Mouse (Mus musculus) kidney, postnatal 36 days (tissue): ENCODE measurements around the gene Acbd6.

ENCODE experiments used
- DNase-seq, 2 experiments: peaks; one replicate each; pipeline ENCODE4 v3.0.0; 2021 to 2022; ENCODE audit warnings: mixed read lengths in 2 of 2

Acbd6 gene

GRCm38 (mm10) chr1:155558012-155558842 lies at the start of gene Acbd6:
Acbd6 (plus strand) TSS chr1:155558120.
- peak; percentile 78 to 82 for DNase-seq

GRCm38 (mm10) chr1:155510263-155510662 lies 47.7 kb upstream of the Acbd6 start:
- no peak for DNase-seq

DNA sequence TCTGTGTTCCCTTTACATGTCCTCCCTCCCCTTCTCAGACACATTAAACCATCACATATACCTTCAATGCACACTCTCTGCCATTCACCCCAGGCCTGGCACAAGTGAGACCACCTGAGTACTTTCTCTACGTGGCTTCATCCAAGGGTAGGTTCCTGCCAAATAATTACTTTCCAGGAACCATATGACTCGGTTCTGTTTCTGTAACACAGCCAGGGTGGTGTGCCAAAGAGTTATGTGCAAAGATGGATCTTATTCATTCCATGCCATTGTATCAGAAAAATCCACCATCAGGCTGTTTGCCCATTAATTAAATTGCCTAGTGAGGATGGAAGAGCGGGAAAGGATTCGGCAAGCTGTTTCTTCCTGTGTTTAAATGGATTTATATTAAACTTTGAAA lies 42.1 kb upstream of the Acbd6 start:
- DNase-seq = no peak

- peak; percentile 73 to 88 for DNase-seq
These were observed 41.3 kb upstream of the Acbd6 start for GRCm38 (mm10) chr1:155516594-155516993.

GRCm38 (mm10) chr1:155517060-155517459 lies 40.9 kb upstream of the Acbd6 start:
- DNase-seq = no peak

DNA sequence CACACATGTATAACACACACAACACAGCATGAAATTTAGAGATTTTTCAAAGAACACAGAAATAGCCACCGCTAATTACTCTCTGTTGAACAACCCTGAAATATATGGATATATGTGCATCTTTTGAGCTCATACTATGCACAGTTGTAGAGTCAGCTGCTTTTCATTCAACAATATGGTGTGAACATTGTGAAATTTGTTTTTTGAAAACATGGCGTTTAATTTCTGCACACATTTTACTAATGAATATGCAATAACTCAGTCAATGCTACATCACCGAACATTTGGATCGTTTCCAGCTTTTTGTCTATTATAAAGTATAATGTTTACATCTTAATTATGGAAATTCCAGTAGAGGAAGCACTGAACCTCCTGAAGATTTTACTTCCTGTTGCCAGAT lies 37.6 kb upstream of the Acbd6 start:
- no peak for DNase-seq

DNA sequence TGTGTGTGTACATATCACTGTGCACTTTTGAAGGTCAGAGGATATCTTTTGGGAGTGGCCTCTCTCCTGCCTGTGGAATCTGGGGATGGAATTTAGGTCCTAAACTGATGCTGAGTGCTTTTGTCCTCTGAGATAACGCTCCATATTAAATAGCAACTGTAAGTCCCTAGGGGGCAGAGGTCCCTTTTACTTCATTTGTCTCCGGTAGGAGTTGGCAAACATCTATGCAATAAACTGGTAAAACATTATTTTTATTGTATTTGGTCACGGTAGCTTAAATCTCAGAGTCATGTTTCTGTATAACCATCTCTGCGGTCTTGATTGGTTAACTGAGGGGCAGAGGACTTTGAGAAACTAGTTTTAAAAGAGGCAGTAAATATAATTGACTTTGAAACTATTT lies 35.4 kb upstream of the Acbd6 start:
- DNase-seq = no peak

GRCm38 (mm10) chr1:155526176-155526575 lies 31.7 kb upstream of the Acbd6 start:
- no peak for DNase-seq

- no peak for DNase-seq
These were observed 30.7 kb upstream of the Acbd6 start for GRCm38 (mm10) chr1:155527027-155527786.

DNA sequence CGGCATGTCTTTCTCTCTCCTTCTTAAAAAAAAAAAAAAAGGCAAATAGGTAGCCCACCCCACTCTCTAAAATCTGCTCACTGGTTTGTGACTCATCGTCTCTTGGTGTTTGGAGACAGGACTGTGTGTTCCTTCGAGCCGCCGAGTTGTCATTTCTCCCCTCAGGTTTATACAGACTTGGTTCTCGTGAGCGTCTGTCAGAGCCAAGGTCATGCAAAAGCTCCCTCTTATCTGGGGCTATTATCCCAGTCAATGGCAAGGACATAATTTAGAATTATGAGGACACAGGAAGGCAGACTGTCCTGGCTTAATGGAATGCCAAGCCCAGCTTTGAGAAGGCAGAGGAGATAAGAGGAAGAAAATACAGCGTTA lies 30.1 kb upstream of the Acbd6 start:
- no peak for DNase-seq

DNA sequence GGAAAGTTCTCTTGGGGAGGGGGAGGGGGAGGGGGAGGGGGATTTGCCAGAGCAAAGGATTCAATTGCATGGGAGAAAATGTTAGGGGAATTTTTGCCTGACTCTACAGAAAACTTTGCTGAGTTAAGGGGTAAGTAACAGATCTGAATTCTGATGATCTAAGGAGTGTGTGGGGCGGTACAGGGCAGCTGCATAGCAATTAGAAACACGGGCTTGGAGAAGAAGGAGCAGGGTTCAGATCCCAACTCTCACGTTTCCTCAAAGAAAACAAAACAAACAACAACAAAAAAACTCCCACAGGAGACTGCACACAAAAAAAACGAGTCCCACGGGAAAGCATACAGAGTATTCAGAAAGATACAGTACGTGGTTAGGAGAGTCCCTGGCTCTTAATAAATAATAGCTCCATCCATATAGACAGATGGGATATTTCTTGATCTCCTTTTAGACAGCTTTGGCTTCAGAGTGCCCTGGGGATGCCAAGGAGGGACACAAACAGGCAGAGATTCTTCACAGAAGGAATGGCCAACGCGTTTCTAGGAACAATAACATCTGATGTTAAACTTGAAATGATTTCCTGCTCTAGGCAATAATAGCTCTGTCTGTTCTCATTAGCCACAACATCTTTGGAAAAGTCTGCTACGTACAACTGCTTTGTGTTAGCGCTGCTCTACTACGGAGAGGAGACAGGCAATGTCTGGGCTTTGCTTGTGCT lies 29.4 kb upstream of the Acbd6 start:
- no peak for DNase-seq

GRCm38 (mm10) chr1:155529120-155529963 lies 28.6 kb upstream of the Acbd6 start:
- DNase-seq = no peak

- DNase-seq = no peak
These were observed 27.1 kb upstream of the Acbd6 start for GRCm38 (mm10) chr1:155530561-155531457.

DNA sequence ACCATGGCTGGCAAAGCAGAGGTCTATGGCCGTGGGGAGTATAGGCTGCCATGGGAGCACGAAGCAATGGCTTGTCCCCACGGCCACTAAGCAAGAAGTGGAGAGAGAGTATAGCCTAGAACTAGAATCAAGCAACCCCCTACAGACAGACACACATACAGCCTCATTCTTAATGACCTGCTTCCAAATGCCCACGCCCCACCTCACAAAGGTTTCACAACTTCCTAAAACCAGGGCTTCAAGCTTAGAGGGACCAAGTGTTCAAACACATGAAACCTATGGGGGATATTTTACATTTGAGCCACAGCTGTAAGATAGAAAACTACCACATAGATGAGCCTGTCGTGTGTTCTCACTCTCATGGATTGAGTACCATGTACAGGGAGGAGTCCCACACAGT lies 25.5 kb upstream of the Acbd6 start:
- DNase-seq = no peak

- DNase-seq = peak; percentile 6 to 7
These were observed 24.9 kb upstream of the Acbd6 start for GRCm38 (mm10) chr1:155532833-155533688.

GRCm38 (mm10) chr1:155533689-155533965 lies 24.3 kb upstream of the Acbd6 start:
- DNase-seq = no peak

GRCm38 (mm10) chr1:155537005-155537642 lies 20.8 kb upstream of the Acbd6 start:
- peak; percentile 58 to 70 for DNase-seq

DNA sequence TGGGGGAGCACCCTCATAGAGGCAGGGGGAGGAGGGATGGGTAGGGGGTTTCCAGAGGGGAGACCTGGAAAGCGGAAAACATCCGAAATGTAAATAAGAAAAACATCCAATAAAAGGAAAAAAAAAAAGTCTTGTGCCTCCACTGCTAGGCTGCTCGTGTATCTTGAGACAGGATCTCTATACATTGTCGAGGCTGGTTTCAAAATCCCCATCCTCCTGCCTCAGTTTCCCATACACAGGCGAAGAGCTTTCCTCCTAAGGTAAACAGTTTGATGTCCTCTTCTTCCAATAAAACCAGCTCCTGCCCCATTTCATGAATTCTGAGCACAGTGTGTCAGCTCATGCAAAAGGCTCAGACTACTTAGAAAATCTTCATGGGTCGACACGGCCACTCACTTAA lies 19.9 kb upstream of the Acbd6 start:
- DNase-seq = no peak

DNA sequence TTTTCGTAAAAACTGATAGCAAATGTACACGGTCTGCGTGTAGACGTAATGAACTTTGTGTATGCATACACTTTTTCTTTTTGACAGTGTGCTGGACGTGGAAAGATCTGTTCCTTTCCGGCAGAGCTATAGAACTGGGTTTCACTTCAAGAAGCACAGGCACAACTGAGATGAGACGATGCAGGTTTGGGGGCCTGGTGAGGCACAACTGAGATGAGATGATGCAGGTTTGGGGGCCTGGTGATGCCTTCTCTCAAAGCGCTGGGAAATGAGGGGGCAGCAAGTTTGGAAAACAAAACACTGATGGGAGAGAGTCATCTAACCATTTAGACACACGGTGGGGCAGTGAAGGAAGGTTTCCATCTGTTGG lies 293 bp upstream of the Acbd6 start:
- no peak for DNase-seq

- DNase-seq = no peak
These were observed 2.1 kb downstream of the Acbd6 start for GRCm38 (mm10) chr1:155560021-155560420.
